Mouse (Mus musculus) liver, adult 2 months (tissue): ENCODE results near the gene Cabin1. TPM values are rescaled to one million over a fixed set of nuclear protein-coding genes. Genes with fewer than 3 reads are reported as not detected.
A peak's percentile ranks its signal among the peaks of the same experiment; 100 is the strongest.

ENCODE experiments used
- DNase-seq: peaks from one replicate; pipeline ENCODE4 v3.0.0-alpha.2; 2011; ENCODE audit warnings: low read depth, low spot score; ENCODE audit errors: extremely low read depth
- H3K27ac ChIP-seq: fragments of 200-500 bp; replicated peaks from 2 replicates; pipeline ENCODE4 v1.5.1; 2012; ENCODE audit warnings: low read depth, mild to moderate bottlenecking, control low read depth, inconsistent platforms, low read length; ENCODE audit not compliant: insufficient read depth
- H3K27me3 ChIP-seq: fragments of 200-500 bp; 2 replicates; pipeline ENCODE4 v1.6.1; 2012; ENCODE audit warnings: mild to moderate bottlenecking, moderate library complexity, low read length, inconsistent platforms; ENCODE audit not compliant: control insufficient read depth, insufficient read depth
- H3K36me3 ChIP-seq: fragments of 200-500 bp; 2 replicates; pipeline ENCODE4 v1.6.1; 2012; ENCODE audit warnings: low read length, inconsistent platforms; ENCODE audit not compliant: control insufficient read depth, insufficient read depth
- H3K4me1 ChIP-seq: fragments of 200-500 bp; 2 replicates; pipeline ENCODE4 v1.6.1; 2011; ENCODE audit warnings: low read length; ENCODE audit not compliant: control insufficient read depth, insufficient read depth
- H3K4me3 ChIP-seq: fragments of 200-500 bp; 2 replicates; pipeline ENCODE4 v1.5.1; 2011; ENCODE audit warnings: low read depth, mild to moderate bottlenecking, control low read depth, low read length, moderate library complexity; ENCODE audit not compliant: insufficient read depth
- H3K79me2 ChIP-seq: fragments of 200-500 bp; 2 replicates; pipeline ENCODE4 v1.6.1; 2012; ENCODE audit warnings: inconsistent platforms, mild to moderate bottlenecking, low read length, moderate library complexity; ENCODE audit not compliant: control insufficient read depth, insufficient read depth
- H3K9ac ChIP-seq: fragments of 200-500 bp; 2 replicates; pipeline ENCODE4 v1.6.1; 2012; ENCODE audit warnings: low read depth, mild to moderate bottlenecking, control low read depth, inconsistent platforms, low read length
- CTCF ChIP-seq: fragments of 200-500 bp; IDR thresholded peaks from 2 replicates; pipeline ENCODE4 v1.5.1; 2011; ENCODE audit warnings: low read depth, low read length, control low read depth
- POLR2A ChIP-seq: fragments of 200-500 bp; IDR thresholded peaks from 2 replicates; pipeline ENCODE4 v1.6.1; 2011; ENCODE audit warnings: low read length, control low read depth; ENCODE audit not compliant: insufficient read depth; ENCODE audit errors: extremely low read depth
- WGBS: fragments of 180-500 bp; shearing (Covaris S2); methylation state at CpG from one replicate; pipeline ENCODE4 v1.1.7; 2018; 5-methylcytosine and 5-hydroxymethylcytosine counted together
- polyA plus RNA-seq: library from polyadenylated mRNA; depleted of rRNA; stranded (reverse); fragments of >200 nt; gene quantifications from 2 replicates; pipeline ENCODE4 v1.2.3, GENCODE M21; 2012
- total RNA-seq: library from RNA; depleted of rRNA; stranded (reverse); fragments of >200 nt; gene quantifications from 2 replicates; pipeline ENCODE4 v1.2.3, GENCODE M21; 2014

Cabin1 gene
- total and polyA plus RNA-seq, 2 experiments = 7.7 to 7.8 TPM

DNA sequence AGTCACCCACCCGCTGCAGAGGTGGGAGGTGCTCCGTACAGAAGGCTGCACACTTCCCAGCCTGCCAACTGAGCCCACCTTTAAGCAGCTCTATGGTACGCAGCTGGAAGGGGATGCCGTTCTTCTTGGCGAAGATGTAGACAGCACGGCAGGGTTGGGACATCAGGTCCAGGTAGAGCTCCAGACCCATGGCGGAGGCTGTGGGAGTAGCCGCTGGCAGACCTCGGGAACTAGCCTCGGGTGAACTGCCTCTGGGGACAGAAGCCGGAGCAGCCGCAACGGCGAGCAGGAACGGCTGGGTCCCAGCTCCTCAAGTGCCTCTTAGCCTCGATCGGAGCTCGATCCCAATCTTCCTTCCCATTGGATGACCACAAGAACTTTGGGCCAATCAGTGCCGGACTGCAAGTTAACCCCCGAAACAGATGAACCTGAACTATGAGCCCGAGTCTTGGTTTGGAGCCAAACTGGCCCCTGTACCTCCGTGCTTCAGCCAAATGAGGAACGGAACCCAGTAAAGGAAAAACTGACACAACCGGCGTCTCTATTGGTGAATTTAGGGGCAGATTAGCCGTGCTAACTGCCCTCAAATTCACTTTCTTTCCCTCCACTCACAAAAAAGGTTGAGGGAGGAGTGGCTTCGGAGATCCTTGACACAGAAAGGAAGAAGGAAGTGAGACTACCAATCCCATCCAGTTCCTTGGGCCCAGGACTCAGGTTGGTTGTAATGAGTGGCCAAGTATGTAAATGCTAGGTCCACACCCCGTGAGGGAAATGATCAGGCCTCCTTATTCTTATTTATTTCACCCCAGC lies 16.8 kb upstream of the Cabin1 start, which contains the start of the genes Gm20441 and Gstt3:
Gene Gm20441 (minus strand): TSS at position 186 of the 810 bp plus-strand sequence.
Gene Gstt3 (minus strand): TSS at position 646 of the 810 bp plus-strand sequence.
- H3K36me3 ChIP-seq = peaks cover 2% of the 10 kb centered on the region; the same call in 1 of the 2 replicates
- peak within 1 kb of the TSS; percentile 77 for H3K4me3 ChIP-seq
- peak; percentile 73 for TF ChIP-seq POLR2A
- TF ChIP-seq CTCF = no peak
- peak within 1 kb of the TSS; percentile 40 for H3K27ac ChIP-seq
- 2% methylated on average over 28 of the region's 28 CpGs for WGBS
- H3K79me2 ChIP-seq = no peaks in the 10 kb centered on the region
- peak within 1 kb of the TSS; percentile 72 for H3K9ac ChIP-seq
- peaks cover 40% of the 10 kb centered on the region for H3K4me1 ChIP-seq
- DNase-seq = peak; percentile 98
- H3K27me3 ChIP-seq = no peaks in the 10 kb centered on the region

DNA sequence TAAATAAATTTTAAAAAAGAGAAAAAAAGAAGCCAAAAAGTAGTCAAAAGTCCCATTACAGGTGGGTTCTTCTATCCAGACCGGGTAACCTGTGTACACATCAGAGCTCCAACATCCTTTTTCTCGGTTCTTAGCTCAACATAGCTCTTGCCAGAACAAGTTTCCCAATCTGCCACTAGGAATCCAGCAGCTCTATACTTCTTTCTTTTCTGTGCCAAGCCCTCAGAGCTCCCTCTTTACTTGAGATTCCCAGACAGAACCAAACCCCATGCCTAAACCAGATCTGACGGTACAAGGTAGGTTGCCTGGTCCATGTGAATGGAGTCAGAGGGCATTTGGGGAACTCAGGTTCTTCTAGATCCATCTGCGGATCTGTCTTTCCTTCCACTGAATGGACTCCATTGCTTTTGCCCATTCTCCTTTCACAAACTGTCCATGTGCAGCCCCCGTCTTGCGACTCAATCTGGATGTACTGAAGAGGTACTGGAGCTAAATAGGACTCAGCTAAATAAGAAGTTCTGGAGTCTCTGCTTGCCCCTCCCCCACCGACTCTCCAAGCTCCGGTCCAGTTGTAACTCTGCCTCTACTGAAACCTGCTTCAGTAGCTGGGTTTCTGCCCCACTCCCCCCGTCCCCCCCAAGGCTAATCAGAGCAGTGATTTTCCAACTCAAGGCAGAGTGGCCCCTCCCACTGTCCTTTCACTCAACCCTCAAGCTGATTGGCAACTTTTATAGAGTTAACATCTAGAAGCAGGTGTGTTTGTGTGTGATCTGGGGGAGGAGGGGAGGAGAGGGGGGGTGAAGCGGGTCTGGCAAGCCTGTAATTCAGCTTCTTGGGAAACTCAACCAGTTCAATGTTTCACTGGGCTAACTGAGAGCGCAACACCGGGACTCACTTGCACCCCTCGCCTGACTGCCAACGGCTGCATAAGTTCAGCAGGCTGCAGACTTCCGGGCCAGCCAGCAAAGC lies 15.3 kb upstream of the Cabin1 start:
- 28% methylated on average over 15 of the region's 15 CpGs for WGBS
- Histone ChIP-seq H3K27ac (no peak overlapping the region), H3K9ac (no peak overlapping the region), H3K4me1 (peaks cover 31% of the 10 kb centered on the region), H3K36me3 (no peaks in the 10 kb centered on the region), H3K4me3 (peak overlapping the region; percentile 77), H3K79me2 (no peaks in the 10 kb centered on the region), H3K27me3 (no peaks in the 10 kb centered on the region)
- TF ChIP-seq POLR2A = no peak
- DNase-seq = peak; percentile 74

DNA sequence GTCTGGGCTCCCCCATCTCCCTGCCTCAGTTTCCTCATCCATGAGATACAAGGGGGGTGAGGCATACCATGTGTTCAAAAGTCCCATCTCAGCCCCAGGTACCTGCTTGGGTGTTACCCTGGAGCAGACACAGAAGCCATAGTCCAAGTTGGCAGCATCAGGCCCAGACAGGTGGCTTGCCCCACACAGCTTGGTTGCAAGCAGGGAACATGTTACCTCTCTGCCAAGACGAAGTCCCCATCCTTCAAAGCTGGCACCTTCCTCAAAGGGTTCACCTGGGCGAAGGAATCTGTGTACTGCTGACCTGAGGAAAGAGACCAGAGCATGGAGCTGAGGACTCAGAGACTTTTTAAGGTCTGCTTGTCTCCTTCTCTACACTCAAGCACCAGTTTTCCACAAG lies 13.7 kb upstream of the Cabin1 start:
- DNase-seq = no peak
- WGBS = 93% methylated on average over 2 of the region's 2 CpGs
- no peaks in the 10 kb centered on the region for H3K79me2 ChIP-seq
- H3K27ac ChIP-seq = no peak overlapping the region
- TF ChIP-seq CTCF = no peak
- no peaks in the 10 kb centered on the region for H3K36me3 ChIP-seq
- peaks cover 16% of the 10 kb centered on the region for H3K4me1 ChIP-seq
- H3K4me3 ChIP-seq = no peak overlapping the region
- no peaks in the 10 kb centered on the region for H3K27me3 ChIP-seq
- no peak overlapping the region for H3K9ac ChIP-seq

DNA sequence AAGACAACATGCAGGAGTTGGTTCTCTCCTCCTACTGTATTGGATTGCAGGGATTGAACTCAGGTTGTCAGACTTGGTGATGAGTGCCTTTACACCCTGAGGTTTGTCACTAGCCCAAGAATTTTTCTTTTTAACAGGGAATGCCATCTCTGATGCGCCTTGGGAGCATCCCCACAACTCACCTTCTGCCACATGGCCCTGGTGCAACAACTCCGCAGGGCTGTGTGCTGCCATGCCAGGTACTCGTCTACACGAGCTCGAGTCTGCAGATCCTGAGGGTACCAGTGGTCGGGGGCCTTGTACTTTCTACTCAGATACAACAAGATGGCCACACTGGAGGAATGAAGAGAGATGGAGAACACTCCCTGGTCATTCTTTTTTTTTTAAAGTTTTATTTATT lies 12.4 kb upstream of the Cabin1 start:
- TF ChIP-seq POLR2A (no peak), CTCF (no peak)
- WGBS = 94% methylated on average over 6 of the region's 6 CpGs

DNA sequence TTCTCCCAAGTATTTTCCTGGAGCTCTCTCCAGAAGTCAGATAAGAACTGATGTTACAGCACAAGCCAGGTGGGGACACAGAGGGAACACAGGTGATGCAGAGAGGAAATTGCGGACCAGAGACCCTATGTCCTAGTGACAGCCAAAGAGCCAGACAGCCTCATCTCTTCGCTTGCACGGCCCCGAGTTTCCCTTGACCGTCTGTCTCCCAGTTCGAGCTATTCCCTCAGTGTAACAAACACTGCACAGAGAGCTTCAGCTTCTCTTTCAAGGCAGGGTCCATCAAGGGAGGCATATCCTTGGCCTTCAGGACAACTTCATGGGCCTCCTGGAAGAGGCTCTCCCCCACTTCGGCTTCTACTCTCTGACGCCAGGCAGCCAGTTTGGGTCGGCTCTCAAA lies 10.4 kb upstream of the Cabin1 start:
- TF ChIP-seq CTCF (no peak), POLR2A (no peak)
- WGBS = 92% methylated on average over 9 of the region's 9 CpGs

More for the DNA sequence above, 12.4 kb upstream of the Cabin1 start:
- H3K9ac ChIP-seq = no peak overlapping the region
- no peaks in the 10 kb centered on the region for H3K36me3 ChIP-seq
- no peak for DNase-seq
- H3K27me3 ChIP-seq = no peaks in the 10 kb centered on the region
- H3K4me3 ChIP-seq = no peak overlapping the region
- H3K79me2 ChIP-seq = no peaks in the 10 kb centered on the region
- no peak overlapping the region for H3K27ac ChIP-seq
- H3K4me1 ChIP-seq = peaks cover 13% of the 10 kb centered on the region

More for the DNA sequence above, 10.4 kb upstream of the Cabin1 start:
- DNase-seq = no peak
- Histone ChIP-seq H3K36me3 (peaks cover 5% of the 10 kb centered on the region), H3K27ac (no peak overlapping the region), H3K9ac (no peak overlapping the region), H3K4me3 (no peak overlapping the region), H3K4me1 (peaks cover 4% of the 10 kb centered on the region; the same call in 1 of the 2 replicates), H3K27me3 (no peaks in the 10 kb centered on the region), H3K79me2 (no peaks in the 10 kb centered on the region)
